Mouse (Mus musculus): ENCODE measurements at regions not wholly inside any gene's neighbourhood (a gene's known extent, or its start where the extent isn't known, plus 50 kb on each side); places are given as distances from the start of the nearest gene placed in this dataset.

- no peak overlapping the region for H3K4me3 ChIP-seq (ENCODE audit: low read depth, low read length)
- 0 out of 2 replicates have a peak overlapping the region, but pooled peaks have one; percentile 19 for H3K27ac ChIP-seq (ENCODE audit: low read depth, low read length)
- 15% methylated on average over 1 of the region's 1 CpGs for WGBS
- DNase-seq (ENCODE audit: low spot score) (peak; percentile 39), ATAC-seq (ENCODE audit: low FRiP score) (peak; percentile 53; the same call in 1 of the 2 replicates)
- H3K9me3 ChIP-seq (ENCODE audit: low read length): no peaks in the 10 kb centered on the region
- no peaks in the 10 kb centered on the region for H3K36me3 ChIP-seq (ENCODE audit: insufficient read depth, low read length)
- H3K4me1 ChIP-seq (ENCODE audit: insufficient read depth, low read length): peaks cover 12% of the 10 kb centered on the region; the same call in 1 of the 2 replicates
- no peak overlapping the region for H3K9ac ChIP-seq (replicated peaks; ENCODE audit: low read length, poor library complexity, severe bottlenecking)
- TF ChIP-seq CTCF (IDR thresholded peaks at IDR 0.05): no peak
- no peak overlapping the region for H3K4me2 ChIP-seq (ENCODE audit: low read depth, low read length, poor library complexity, severe bottlenecking)
- no peaks in the 10 kb centered on the region for H3K27me3 ChIP-seq (ENCODE audit: insufficient read depth, low read length)
Measured at GRCm38 (mm10) chr6:140342881-140343280, 81.0 kb upstream of the Plekha5 start.

GRCm38 (mm10) chr6:140339731-140340130, 84.1 kb upstream of the Plekha5 start:
- ATAC-seq (ENCODE audit: low FRiP score) (no peak), DNase-seq (ENCODE audit: low spot score) (no peak)
- H3K4me2 ChIP-seq (ENCODE audit: low read depth, low read length, poor library complexity, severe bottlenecking): no peak overlapping the region
- no peak overlapping the region for H3K27ac ChIP-seq (ENCODE audit: low read depth, low read length)
- no peak overlapping the region for H3K9ac ChIP-seq (replicated peaks; ENCODE audit: low read length, poor library complexity, severe bottlenecking)
- 88% methylated on average over 13 of the region's 13 CpGs for WGBS
- no peaks in the 10 kb centered on the region for H3K36me3 ChIP-seq (ENCODE audit: insufficient read depth, low read length)
- peaks cover 13% of the 10 kb centered on the region; the same call in 1 of the 2 replicates for H3K4me1 ChIP-seq (ENCODE audit: insufficient read depth, low read length)
- no peak for TF ChIP-seq CTCF (IDR thresholded peaks at IDR 0.05)
- H3K9me3 ChIP-seq (ENCODE audit: low read length): no peaks in the 10 kb centered on the region
- H3K27me3 ChIP-seq (ENCODE audit: insufficient read depth, low read length): no peaks in the 10 kb centered on the region
- H3K4me3 ChIP-seq (ENCODE audit: low read depth, low read length): no peak overlapping the region

GRCm38 (mm10) chr6:140337897-140338749, 85.7 kb upstream of the Plekha5 start:
- H3K9me3 ChIP-seq (ENCODE audit: low read length): no peaks in the 10 kb centered on the region
- DNase-seq (ENCODE audit: low spot score) (peak; percentile 53), ATAC-seq (ENCODE audit: low FRiP score) (no peak)
- H3K36me3 ChIP-seq (ENCODE audit: insufficient read depth, low read length): no peaks in the 10 kb centered on the region
- H3K27me3 ChIP-seq (ENCODE audit: insufficient read depth, low read length): no peaks in the 10 kb centered on the region
- H3K4me2 ChIP-seq (ENCODE audit: low read depth, low read length, poor library complexity, severe bottlenecking): peak overlapping the region; percentile 41
- TF ChIP-seq CTCF (IDR thresholded peaks at IDR 0.05): no peak
- WGBS: 22% methylated on average over 19 of the region's 19 CpGs
- H3K4me3 ChIP-seq (ENCODE audit: low read depth, low read length): peak overlapping the region; percentile 20; the same call in 1 of the 2 replicates
- peaks cover 8% of the 10 kb centered on the region; the same call in 1 of the 2 replicates for H3K4me1 ChIP-seq (ENCODE audit: insufficient read depth, low read length)
- H3K9ac ChIP-seq (replicated peaks; ENCODE audit: low read length, poor library complexity, severe bottlenecking): peak overlapping the region; percentile 39; the same call in 1 of the 2 replicates
- no peak overlapping the region for H3K27ac ChIP-seq (ENCODE audit: low read depth, low read length)

DNA sequence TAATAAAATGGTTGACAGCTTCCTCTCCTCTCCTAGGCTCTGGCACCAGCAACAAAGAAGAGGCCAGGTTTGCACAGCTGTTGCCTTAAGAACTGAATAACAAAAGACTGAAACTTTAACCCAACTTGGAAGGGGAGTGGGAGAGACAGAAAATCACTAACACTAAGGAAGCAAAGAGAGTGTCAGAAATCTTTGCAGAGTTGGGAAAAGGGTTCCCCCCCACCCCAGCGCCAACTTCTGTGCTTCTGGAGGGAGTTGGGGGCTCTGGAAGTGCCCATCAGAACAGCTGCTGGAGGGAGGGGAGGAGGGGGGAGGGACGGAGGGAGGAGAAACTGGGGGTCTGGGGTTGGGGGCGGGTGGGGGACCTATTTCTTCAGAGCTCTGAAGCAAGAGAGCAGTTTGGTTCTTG, 86.8 kb upstream of the Plekha5 start:
- Histone ChIP-seq H3K36me3 (ENCODE audit: insufficient read depth, low read length) (no peaks in the 10 kb centered on the region), H3K4me2 (ENCODE audit: low read depth, low read length, poor library complexity, severe bottlenecking) (no peak overlapping the region; the same call in 1 of the 2 replicates), H3K27me3 (ENCODE audit: insufficient read depth, low read length) (no peaks in the 10 kb centered on the region), H3K4me3 (ENCODE audit: low read depth, low read length) (no peak overlapping the region), H3K4me1 (ENCODE audit: insufficient read depth, low read length) (peaks cover 8% of the 10 kb centered on the region; the same call in 1 of the 2 replicates), H3K9ac (replicated peaks; ENCODE audit: low read length, poor library complexity, severe bottlenecking) (no peak overlapping the region), H3K27ac (ENCODE audit: low read depth, low read length) (no peak overlapping the region), H3K9me3 (ENCODE audit: low read length) (no peaks in the 10 kb centered on the region)
- 0% methylated on average over 3 of the region's 3 CpGs for WGBS
- no peak for ATAC-seq (ENCODE audit: low FRiP score)
- DNase-seq (ENCODE audit: low spot score): no peak
- no peak for TF ChIP-seq CTCF (IDR thresholded peaks at IDR 0.05)

- Histone ChIP-seq H3K9me3 (ENCODE audit: low read length) (no peaks in the 10 kb centered on the region), H3K9ac (replicated peaks; ENCODE audit: low read length, poor library complexity, severe bottlenecking) (no peak overlapping the region), H3K27me3 (ENCODE audit: insufficient read depth, low read length) (no peaks in the 10 kb centered on the region), H3K36me3 (ENCODE audit: insufficient read depth, low read length) (no peaks in the 10 kb centered on the region), H3K27ac (ENCODE audit: low read depth, low read length) (no peak overlapping the region), H3K4me3 (ENCODE audit: low read depth, low read length) (no peak overlapping the region), H3K4me1 (ENCODE audit: insufficient read depth, low read length) (peaks cover 8% of the 10 kb centered on the region; the same call in 1 of the 2 replicates), H3K4me2 (ENCODE audit: low read depth, low read length, poor library complexity, severe bottlenecking) (peak overlapping the region; percentile 3; the same call in 1 of the 2 replicates)
- 10% methylated on average over 13 of the region's 13 CpGs for WGBS
- ATAC-seq (ENCODE audit: low FRiP score): no peak
- DNase-seq (ENCODE audit: low spot score): peak; percentile 19
- TF ChIP-seq CTCF (IDR thresholded peaks at IDR 0.05): no peak
Measured at GRCm38 (mm10) chr6:140336414-140336941, 87.4 kb upstream of the Plekha5 start.

GRCm38 (mm10) chr6:140333397-140333796, 90.5 kb upstream of the Plekha5 start:
- DNase-seq (ENCODE audit: low spot score) (peak; percentile 33), ATAC-seq (ENCODE audit: low FRiP score) (no peak)
- H3K9me3 ChIP-seq (ENCODE audit: low read length): no peaks in the 10 kb centered on the region

More at GRCm38 (mm10) chr6:140333397-140333796, 90.5 kb upstream of the Plekha5 start:
- TF ChIP-seq CTCF (IDR thresholded peaks at IDR 0.05): no peak
- no peak overlapping the region for H3K27ac ChIP-seq (ENCODE audit: low read depth, low read length)
- H3K36me3 ChIP-seq (ENCODE audit: insufficient read depth, low read length): no peaks in the 10 kb centered on the region
- H3K9ac ChIP-seq (replicated peaks; ENCODE audit: low read length, poor library complexity, severe bottlenecking): no peak overlapping the region
- H3K4me2 ChIP-seq (ENCODE audit: low read depth, low read length, poor library complexity, severe bottlenecking): no peak overlapping the region
- no peaks in the 10 kb centered on the region for H3K27me3 ChIP-seq (ENCODE audit: insufficient read depth, low read length)
- H3K4me1 ChIP-seq (ENCODE audit: insufficient read depth, low read length): peaks cover 7% of the 10 kb centered on the region; the same call in 1 of the 2 replicates
- WGBS: 80% methylated on average over 3 of the region's 3 CpGs
- no peak overlapping the region for H3K4me3 ChIP-seq (ENCODE audit: low read depth, low read length)

All from midbrain, postnatal 0 days (tissue).